Mouse (Mus musculus): ENCODE results near the gene Hoxb8.

Hoxb8 gene

GRCm38 (mm10) chr11:96284774-96285734 lies 3.3 kb downstream of the Hoxb8 start:
- intact Hi-C loops (cut with DNase I), result loop anchor here (5.0 kb wide), 1 partner anchor 67 kb away; the partner anchor contains the start of gene Hoxb2

- intact Hi-C loops (cut with DNase I), result no loop called here
Observed at GRCm38 (mm10) chr11:96285771-96286738, 4.3 kb downstream of the Hoxb8 start, which contains the start of gene Hoxb7. Hoxb7 (plus strand) TSS chr11:96286623.

- intact Hi-C loops (cut with DNase I), result no loop called here
Observed at GRCm38 (mm10) chr11:96286739-96287385, 5.2 kb downstream of the Hoxb8 start.

GRCm38 (mm10) chr11:96287411-96287810 lies 5.7 kb downstream of the Hoxb8 start:
- intact Hi-C loops (cut with DNase I), result no loop called here

GRCm38 (mm10) chr11:96288455-96289221 lies 6.9 kb downstream of the Hoxb8 start:
- intact Hi-C loops (cut with DNase I), result no loop called here

GRCm38 (mm10) chr11:96289293-96289692 lies 7.6 kb downstream of the Hoxb8 start:
- intact Hi-C loops (cut with DNase I), result no loop called here

- intact Hi-C loops (cut with DNase I), result no loop called here
Observed at GRCm38 (mm10) chr11:96289837-96290236, 8.1 kb downstream of the Hoxb8 start.

- intact Hi-C loops (cut with DNase I), result no loop called here
Observed at GRCm38 (mm10) chr11:96290705-96291355, 9.1 kb downstream of the Hoxb8 start.

- intact Hi-C loops (cut with DNase I), result no loop called here
Observed at GRCm38 (mm10) chr11:96291681-96292564, 10.2 kb downstream of the Hoxb8 start, which contains the start of gene Hoxb6. Hoxb6 (plus strand) TSS chr11:96292476.

GRCm38 (mm10) chr11:96292565-96293301 lies 11.0 kb downstream of the Hoxb8 start:
- intact Hi-C loops (cut with DNase I), result no loop called here

GRCm38 (mm10) chr11:96293302-96293921 lies 11.7 kb downstream of the Hoxb8 start:
- intact Hi-C loops (cut with DNase I), result no loop called here

- intact Hi-C loops (cut with DNase I), result loop anchor here (2.0 kb wide), 1 partner anchor 16 kb away; no protein-coding TSS in a partner anchor
Observed at GRCm38 (mm10) chr11:96294245-96295091, 12.8 kb downstream of the Hoxb8 start.

- intact Hi-C loops (cut with DNase I), result loop anchor here (2.0 kb wide), 1 partner anchor 16 kb away; no protein-coding TSS in a partner anchor
Observed at GRCm38 (mm10) chr11:96295092-96295835, 13.6 kb downstream of the Hoxb8 start.

- intact Hi-C loops (cut with DNase I), result no loop called here
Observed at GRCm38 (mm10) chr11:96296997-96297396, 15.3 kb downstream of the Hoxb8 start.

GRCm38 (mm10) chr11:96297428-96297827 lies 15.7 kb downstream of the Hoxb8 start:
- intact Hi-C loops (cut with DNase I), result no loop called here
